8 mouse cellular contexts compared by ENCODE assay signal in genomic region chr15:84231113-84231712, GRCm38 (mm10). TPM values are rescaled to one million over a fixed set of nuclear protein-coding genes. Genes with fewer than 3 reads are reported as not detected.
DNase-seq lines count a peak whose midpoint lies in the region; ATAC-seq and TF ChIP-seq lines count a peak whose summit lies in the region.

No protein-coding gene starts in this region.

- no peaks in the 10 kb centered on the region for H3K9me3 ChIP-seq in intestine, embryonic 15.5 days
- no peaks in the 10 kb centered on the region for H3K9me3 ChIP-seq in midbrain, embryonic 15.5 days

- no peaks in the 10 kb centered on the region for H3K36me3 ChIP-seq in intestine, embryonic 15.5 days
- H3K36me3 ChIP-seq in midbrain, embryonic 15.5 days (replicated peaks): no peaks in the 10 kb centered on the region

- TF ChIP-seq CTCF in cerebellum, adult 2 months (IDR thresholded peaks at IDR 0.05; ENCODE audit: borderline replicate concordance, insufficient read depth, low read depth, low read length): no peak

- H3K4me1 ChIP-seq in cerebellum, adult 2 months (ENCODE audit: control insufficient read depth, insufficient read depth, low read length): peaks cover 4% of the 10 kb centered on the region; the same call in 1 of the 2 replicates
- H3K4me1 ChIP-seq in intestine, embryonic 15.5 days (replicated peaks): peaks cover 16% of the 10 kb centered on the region
- H3K4me1 ChIP-seq in midbrain, embryonic 15.5 days: peaks cover 51% of the 10 kb centered on the region

- H3K9ac ChIP-seq in intestine, embryonic 15.5 days: no peak overlapping the region
- H3K9ac ChIP-seq in midbrain, embryonic 15.5 days: peak overlapping the region; percentile 28

- no peaks in the 10 kb centered on the region; the same call in 1 of the 2 replicates for H3K27me3 ChIP-seq in cerebellum, adult 2 months (ENCODE audit: control insufficient read depth, insufficient read depth, low read length)
- peaks cover 7% of the 10 kb centered on the region; the same call in 1 of the 2 replicates for H3K27me3 ChIP-seq in intestine, embryonic 15.5 days (replicated peaks)
- H3K27me3 ChIP-seq in midbrain, embryonic 15.5 days (replicated peaks): no peaks in the 10 kb centered on the region

- peak overlapping the region; percentile 56 for H3K4me3 ChIP-seq in cerebellum, adult 2 months (replicated peaks; ENCODE audit: insufficient read depth, low read depth, low read length)
- H3K4me3 ChIP-seq in intestine, embryonic 15.5 days (replicated peaks): peak overlapping the region; percentile 47
- peak overlapping the region; percentile 37 for H3K4me3 ChIP-seq in midbrain, embryonic 15.5 days

- DNase-seq in R1 (ENCODE audit: low read depth, low spot score): peak; percentile 50
- DNase-seq in cerebellum, adult 2 months: peak; percentile 56 to 69
- peak; percentile 62 for DNase-seq in frontal cortex, postnatal 36 days (ENCODE audit: low spot score in 2 of 2)
- DNase-seq in liver: peak; percentile 89
- peak; percentile 43 for DNase-seq in yolk sac, embryonic 10.5 days (ENCODE audit: low spot score)

- 2% methylated on average over 16 of the region's 16 CpGs for WGBS in cerebellum, adult 2 months
- WGBS in intestine, embryonic 15.5 days: 9% methylated on average over 16 of the region's 16 CpGs
- WGBS in midbrain, embryonic 15.5 days: 4% methylated on average over 16 of the region's 16 CpGs

- ATAC-seq in intestine, embryonic 15.5 days: peak; percentile 68
- 0 out of 2 replicates have a peak, but pooled peaks have one; percentile 22 for ATAC-seq in midbrain, embryonic 15.5 days (replicated peaks)
- no peak for ATAC-seq in inflammation-experienced regulatory T-cells, adult 6 months

- H3K4me2 ChIP-seq in intestine, embryonic 15.5 days (replicated peaks): peak overlapping the region; percentile 88
- H3K4me2 ChIP-seq in midbrain, embryonic 15.5 days: peak overlapping the region; percentile 86

- 0 out of 2 replicates have a peak, but pooled peaks have one; percentile 22 for TF ChIP-seq POLR2A in cerebellum, adult 2 months (IDR thresholded peaks at IDR 0.05; ENCODE audit: borderline replicate concordance, insufficient read depth, low read length)

- H3K27ac ChIP-seq in cerebellum, adult 2 months (ENCODE audit: insufficient read depth, low read length): peak overlapping the region; percentile 18
- H3K27ac ChIP-seq in intestine, embryonic 15.5 days: 0 out of 2 replicates have a peak overlapping the region, but pooled peaks have one; percentile 10
- peak overlapping the region; percentile 74 for H3K27ac ChIP-seq in midbrain, embryonic 15.5 days

RNA-seq across cellular contexts. Expression of gene Parvb, which starts 0.6 kb away (rescaled TPM):
- polyA plus RNA-seq in cerebellum, adult 2 months (2012; rRNA removed): 16.4 and 18.1 TPM in 2 replicates
- polyA plus RNA-seq in intestine, embryonic 15.5 days (2015; fragmentation: Nextera tagmentation; extraction: Ambion mirVana): 3.2 and 3.9 TPM in 2 replicates
- 4.2 and 5.4 TPM in 2 replicates for polyA plus RNA-seq in midbrain, embryonic 15.5 days (2015; fragmentation: Nextera tagmentation; extraction: Ambion mirVana)
- polyA plus RNA-seq in inflammation-experienced regulatory T-cells, adult 6 months (2017; shearing (Covaris generic)): 1 to 10 TPM in 1 of 3 experiments, under 1 TPM in 1, not detected in 1; 0.89 to 2.1 TPM

RNA-seq across cellular contexts. Expression of gene Samm50, which starts 39.2 kb away (rescaled TPM):
- 56.4 and 57.1 TPM in 2 replicates for polyA plus RNA-seq in cerebellum, adult 2 months (2012; rRNA removed)
- 148 and 151 TPM in 2 replicates for polyA plus RNA-seq in intestine, embryonic 15.5 days (2015; fragmentation: Nextera tagmentation; extraction: Ambion mirVana)
- 83.3 and 86.6 TPM in 2 replicates for polyA plus RNA-seq in midbrain, embryonic 15.5 days (2015; fragmentation: Nextera tagmentation; extraction: Ambion mirVana)
- 10 to 100 TPM; 31.9 to 49.9 (median 46.9) TPM for polyA plus RNA-seq in inflammation-experienced regulatory T-cells, adult 6 months (2017; shearing (Covaris generic))

Comparison
In these comparisons a context has a peak if more than half of its experiments do, and no peak if none do; other contexts are left out.
1. H3K27ac ChIP-seq: peak in every context shown above with its lines; median percentile 74 in midbrain, embryonic 15.5 days; 18 in cerebellum, adult 2 months; 10 in intestine, embryonic 15.5 days.